Mouse (Mus musculus) monocyte, adult 59 days (primary cell): ENCODE data around the gene Acot1. TPM values are rescaled to one million over a fixed set of nuclear protein-coding genes. Genes with fewer than 3 reads are reported as not detected.

ENCODE experiments used
- total RNA-seq, 2 experiments: library from RNA; stranded (reverse); gene quantifications; one replicate each; pipeline ENCODE4 v1.2.4; 2023

Gene Acot1
- 10 to 100 TPM; 39.1 to 39.2 TPM for total RNA-seq

GRCm38 (mm10) chr12:84009171-84009965 is at the start of gene Acot1:
Gene Acot1 (plus strand): TSS chr12:84009490.

GRCm38 (mm10) chr12:83984752-83985151 is 24.5 kb upstream of the Acot1 start, which contains the start of gene Heatr4:
Gene Heatr4 (minus strand): TSS chr12:83984852.

GRCm38 (mm10) chr12:83987583-83988441 is 21.5 kb upstream of the Acot1 start, which contains the start of gene Acot2:
Gene Acot2 (plus strand): TSS chr12:83987861.

GRCm38 (mm10) chr12:84038241-84038640 is 29.0 kb downstream of the Acot1 start, which contains the start of gene Acot4:
Gene Acot4 (plus strand): TSS chr12:84038379.

GRCm38 (mm10) chr12:84038691-84039111 is 29.4 kb downstream of the Acot1 start, which contains the start of gene Gm49366:
Gene Gm49366 (plus strand): TSS chr12:84038935.

GRCm38 (mm10) chr12:84051937-84052474 is 42.7 kb downstream of the Acot1 start, which contains the start of gene Acot3:
Gene Acot3 (plus strand): TSS chr12:84052144.

Other genes with a start within 250 kb of the Acot1 start
- gene Papln, start 245.9 kb upstream of the Acot1 start, total RNA-seq, result under 1 TPM in 1 of 2 experiments, not detected in 1; 0.12 TPM
- gene Numb, start 87.6 kb upstream of the Acot1 start, total RNA-seq, result 10 to 100 TPM; 46.1 to 49.0 TPM
- gene Riox1, start 58.9 kb upstream of the Acot1 start, total RNA-seq, result 10 to 100 TPM; 12.9 to 13.7 TPM
- gene Heatr4, start 24.6 kb upstream of the Acot1 start, total RNA-seq, result not detected
- gene Acot2, start 21.6 kb upstream of the Acot1 start, total RNA-seq, result 10 to 100 TPM; 15.8 to 16.5 TPM
- 1 to 10 TPM; 1.2 to 1.6 TPM for gene Acot4, start 28.9 kb downstream of the Acot1 start, total RNA-seq
- not detected for gene Gm49366, start 29.4 kb downstream of the Acot1 start, total RNA-seq
- gene Acot3, start 42.7 kb downstream of the Acot1 start, total RNA-seq, result not detected
- gene Acot5, start 59.8 kb downstream of the Acot1 start, total RNA-seq, result not detected
- gene Acot6, start 91.2 kb downstream of the Acot1 start, total RNA-seq, result under 1 TPM; 0.24 to 0.64 TPM
- gene Dnal1, start 104.9 kb downstream of the Acot1 start, total RNA-seq, result under 1 TPM; 0.52 to 0.73 TPM
- 1 to 10 TPM; 3.1 to 4.0 TPM for gene Pnma1, start 139.0 kb downstream of the Acot1 start, total RNA-seq
- gene Elmsan1, start 209.4 kb downstream of the Acot1 start, total RNA-seq, result 100 to 1,000 TPM in 1 of 2 experiments, 10 to 100 TPM in 1; 93.3 to 105 TPM